Mouse (Mus musculus) ES-E14 (cell line): ENCODE data around the gene Esf1. TPM values are rescaled to one million over a fixed set of nuclear protein-coding genes. Genes with fewer than 3 reads are reported as not detected.
A peak's percentile ranks its signal among the peaks of the same experiment; 100 is the strongest.

Experiments
- DNase-seq: peaks from one replicate; pipeline ENCODE4 v3.0.0-alpha.2; 2013; ENCODE audit warnings: low read depth, low spot score
- H3K27ac ChIP-seq: 2 replicates; pipeline ENCODE4 v1.5.1; 2012; ENCODE audit warnings: low read depth, mild to moderate bottlenecking, low read length, moderate library complexity, mixed read lengths; ENCODE audit not compliant: poor library complexity, insufficient read depth, severe bottlenecking
- H3K36me3 ChIP-seq: 2 replicates; pipeline ENCODE4 v1.6.1; 2012; ENCODE audit warnings: mild to moderate bottlenecking, low read length, moderate library complexity, mixed read lengths; ENCODE audit not compliant: control insufficient read depth, poor library complexity, insufficient read depth, severe bottlenecking
- H3K4me1 ChIP-seq, 2 experiments: fragments of 150-350 bp in 1 of 2; sonication (generic) in 1 of 2; 2 replicates each; pipeline ENCODE4 v1.6.1; 2012; ENCODE audit warnings: low read length in 2 of 2, mild to moderate bottlenecking in 1 of 2, mixed read lengths in 1 of 2; ENCODE audit not compliant: control insufficient read depth in 2 of 2, insufficient read depth in 2 of 2, poor library complexity in 1 of 2
- H3K4me3 ChIP-seq, 2 experiments: fragments of 150-350 bp in 1 of 2; sonication (generic) in 1 of 2; 2 replicates each; pipeline ENCODE4 v1.5.1; 2012; ENCODE audit warnings: low read length in 2 of 2, low read depth in 1 of 2, mild to moderate bottlenecking in 1 of 2, mixed read lengths in 1 of 2; ENCODE audit not compliant: insufficient read depth in 1 of 2, poor library complexity in 1 of 2, severe bottlenecking in 1 of 2
- H3K9ac ChIP-seq: 2 replicates; pipeline ENCODE4 v1.6.1; 2012; ENCODE audit warnings: low read depth, mild to moderate bottlenecking, low read length, mixed read lengths; ENCODE audit not compliant: poor library complexity, insufficient read depth, severe bottlenecking
- H3K9me3 ChIP-seq: fragments of 150-350 bp; sonication (generic); 2 replicates; pipeline ENCODE4 v1.6.1; 2012; ENCODE audit warnings: low read depth, mild to moderate bottlenecking, low read length; ENCODE audit not compliant: control insufficient read depth, insufficient read depth
- CHD2 ChIP-seq: IDR thresholded peaks from 2 replicates; pipeline ENCODE4 v1.6.1; 2014; ENCODE audit warnings: mild to moderate bottlenecking, low read depth, low read length, inconsistent platforms
- HCFC1 ChIP-seq: IDR thresholded peaks from 2 replicates; pipeline ENCODE4 v1.6.1; 2012; ENCODE audit warnings: low read length, inconsistent platforms, borderline replicate concordance; ENCODE audit not compliant: insufficient read depth
- MAFK ChIP-seq: IDR thresholded peaks from 2 replicates; pipeline ENCODE4 v1.6.1; 2014; ENCODE audit warnings: mild to moderate bottlenecking, low read depth, low read length, inconsistent platforms; ENCODE audit not compliant: insufficient read depth
- ZC3H11A ChIP-seq: IDR thresholded peaks from 2 replicates; pipeline ENCODE4 v1.6.1; 2012; ENCODE audit warnings: low read depth, mild to moderate bottlenecking, inconsistent platforms, low read length, borderline replicate concordance
- ZNF384 ChIP-seq: IDR thresholded peaks from 2 replicates; pipeline ENCODE4 v1.6.1; 2012; ENCODE audit warnings: low read depth, low read length, inconsistent platforms
- in situ Hi-C, 2 experiments: fragments of 600-800 bp; cut with MboI; formaldehyde crosslinking; loops; one replicate each; pipeline ENCODE4 v1.15.1; 2025; ENCODE audit warnings: low sequenced_read_pairs in 2 of 2, inconsistent platforms in 1 of 2; ENCODE audit not compliant: unreplicated experiment in 2 of 2
- total RNA-seq: library from RNA; depleted of rRNA; stranded (reverse); fragments of 300-350 nt; gene quantifications from 2 replicates; pipeline ENCODE4 v1.2.3, GENCODE M21; 2012; rRNA removed

Gene Esf1
- total RNA-seq, result 30.2 and 41.9 TPM in 2 replicates

GRCm38 (mm10) chr2:140170127-140170802 is at the start of gene Esf1, which contains the start of gene Ndufaf5:
TSS of gene Esf1 (minus strand) at chr2:140170564.
TSS of gene Ndufaf5 (plus strand) at chr2:140170649.
- no peaks in the 10 kb centered on the region for H3K36me3 ChIP-seq
- H3K4me3 ChIP-seq, result peak within 1 kb of the TSS; percentile 97 to 99
- H3K9ac ChIP-seq, result peak within 1 kb of the TSS; percentile 94
- H3K9me3 ChIP-seq, result no peaks in the 10 kb centered on the region
- peak within 1 kb of the TSS; percentile 55 for H3K27ac ChIP-seq
- in situ Hi-C loops, result no loop called here
- DNase-seq, result peak; percentile 95
- 0 out of 4 replicates have a peak, but pooled peaks cover 0 to 2% of the 10 kb centered on the region in 2 experiments for H3K4me1 ChIP-seq
- TF ChIP-seq MAFK (no peak), ZNF384 (no peak), CHD2 (no peak), ZC3H11A (no peak), HCFC1 (peak; percentile 76)

GRCm38 (mm10) chr2:140215965-140216364 is 45.6 kb upstream of the Esf1 start:
- Histone ChIP-seq H3K4me3 (no peak overlapping the region), H3K4me1 (no peaks in the 10 kb centered on the region), H3K9ac (no peak overlapping the region), H3K9me3 (no peaks in the 10 kb centered on the region), H3K36me3 (no peaks in the 10 kb centered on the region), H3K27ac (no peak overlapping the region)
- TF ChIP-seq MAFK (peak; percentile 55; the same call in 1 of the 2 replicates), HCFC1 (no peak), ZNF384 (no peak)
- DNase-seq, result no peak
- in situ Hi-C loops, result no loop called here

GRCm38 (mm10) chr2:140215415-140215814 is 45.1 kb upstream of the Esf1 start:
- in situ Hi-C loops, result no loop called here
- DNase-seq, result no peak
- Histone ChIP-seq H3K9me3 (no peaks in the 10 kb centered on the region), H3K9ac (no peak overlapping the region), H3K4me1 (no peaks in the 10 kb centered on the region), H3K36me3 (no peaks in the 10 kb centered on the region), H3K27ac (no peak overlapping the region), H3K4me3 (no peak overlapping the region)
- no peak for TF ChIP-seq ZNF384
- TF ChIP-seq MAFK, result no peak
- TF ChIP-seq CHD2, result no peak
- TF ChIP-seq ZC3H11A, result no peak
- TF ChIP-seq HCFC1, result no peak

GRCm38 (mm10) chr2:140214519-140215027 is 44.2 kb upstream of the Esf1 start:
- no peaks in the 10 kb centered on the region for H3K4me1 ChIP-seq
- H3K9me3 ChIP-seq, result no peaks in the 10 kb centered on the region
- no peak overlapping the region for H3K4me3 ChIP-seq
- in situ Hi-C loops, result no loop called here
- no peak for DNase-seq
- TF ChIP-seq MAFK (no peak), ZNF384 (no peak), CHD2 (no peak), ZC3H11A (no peak), HCFC1 (no peak)
- no peaks in the 10 kb centered on the region for H3K36me3 ChIP-seq
- no peak overlapping the region for H3K9ac ChIP-seq
- no peak overlapping the region for H3K27ac ChIP-seq
